Mouse (Mus musculus) c-Kit-positive CD71-negative TER-119-negative erythroid progenitor cells, embryonic 14.5 days (primary cell): ENCODE data around the gene Gm7030.
A peak's percentile ranks its signal among the peaks of the same experiment; 100 is the strongest.
"Not testable (repeated sequence)": the region's sequence is repeated elsewhere in the genome, so short reads cannot be mapped to it uniquely, and the experiment has no call there.

Experiments
- DNase-seq: peaks from one replicate; pipeline ENCODE4 v3.0.0-alpha.2; 2013; ENCODE audit warnings: low read depth

Gene Gm7030

GRCm38 (mm10) chr17:36135421-36136231, 6.4 kb upstream of the Gm7030 start:
- DNase-seq, result not testable (repeated sequence)

GRCm38 (mm10) chr17:36131516-36132265, 2.5 kb upstream of the Gm7030 start:
- peak; percentile 33 for DNase-seq

- not testable (repeated sequence) for DNase-seq
Measured at GRCm38 (mm10) chr17:36128525-36128924, 700 bp downstream of the Gm7030 start.

- not testable (repeated sequence) for DNase-seq
Measured at GRCm38 (mm10) chr17:36124111-36124510, 5.1 kb downstream of the Gm7030 start.

GRCm38 (mm10) chr17:36121352-36122020, 7.7 kb downstream of the Gm7030 start, which contains the start of gene Gm19684:
TSS of gene Gm19684 (plus strand) at chr17:36121678.
- peak; percentile 29 for DNase-seq

GRCm38 (mm10) chr17:36120839-36121238, 8.4 kb downstream of the Gm7030 start:
- DNase-seq, result not testable (repeated sequence)

- DNase-seq, result not testable (repeated sequence)
Measured at GRCm38 (mm10) chr17:36116545-36116944, 12.7 kb downstream of the Gm7030 start.

GRCm38 (mm10) chr17:36113979-36114593, 15.1 kb downstream of the Gm7030 start:
- not testable (repeated sequence) for DNase-seq

- DNase-seq, result peak; percentile 17
Measured at GRCm38 (mm10) chr17:36111510-36111868, 17.7 kb downstream of the Gm7030 start.

GRCm38 (mm10) chr17:36110641-36111509, 18.4 kb downstream of the Gm7030 start:
- not testable (repeated sequence) for DNase-seq

GRCm38 (mm10) chr17:36110129-36110528, 19.1 kb downstream of the Gm7030 start:
- not testable (repeated sequence) for DNase-seq

GRCm38 (mm10) chr17:36102091-36102490, 27.1 kb downstream of the Gm7030 start:
- DNase-seq, result not testable (repeated sequence)

GRCm38 (mm10) chr17:36099603-36100002, 29.6 kb downstream of the Gm7030 start:
- not testable (repeated sequence) for DNase-seq

- no peak for DNase-seq
Measured at GRCm38 (mm10) chr17:36093936-36094335, 35.3 kb downstream of the Gm7030 start.

- DNase-seq, result not testable (repeated sequence)
Measured at GRCm38 (mm10) chr17:36092520-36092919, 36.7 kb downstream of the Gm7030 start.

- DNase-seq, result not testable (repeated sequence)
Measured at GRCm38 (mm10) chr17:36091933-36092332, 37.3 kb downstream of the Gm7030 start.

GRCm38 (mm10) chr17:36085976-36086375, 43.2 kb downstream of the Gm7030 start:
- DNase-seq, result not testable (repeated sequence)

GRCm38 (mm10) chr17:36083870-36084451, 45.3 kb downstream of the Gm7030 start:
- no peak for DNase-seq

- DNase-seq, result peak; percentile 26
Measured at GRCm38 (mm10) chr17:36083266-36083869, 45.9 kb downstream of the Gm7030 start.
